Mouse (Mus musculus) ES-Bruce4 (cell line): Measurements from ENCODE around the gene Tbc1d9b.

Experiments
- CTCF ChIP-seq: IDR thresholded peaks from one replicate; pipeline ENCODE4 v1.8.1; 2011; ENCODE audit warnings: low read depth, low read length
- EP300 ChIP-seq: IDR thresholded peaks from 2 replicates; pipeline ENCODE4 v1.6.1; 2011; ENCODE audit warnings: low read depth, low read length; ENCODE audit not compliant: insufficient read depth
- POLR2A ChIP-seq: IDR thresholded peaks from one replicate; pipeline ENCODE4 v1.8.1; 2011; ENCODE audit warnings: low read length; ENCODE audit not compliant: insufficient read depth

GRCm38 (mm10) chr11:50161578-50162304, 30.5 kb downstream of the Tbc1d9b start:
- peak; percentile 99 for TF ChIP-seq CTCF
- TF ChIP-seq POLR2A = no peak
- TF ChIP-seq EP300 = no peak
